Mouse (Mus musculus): ENCODE results near the gene Csrnp3.

- TF ChIP-seq CTCF (IDR thresholded peaks at IDR 0.05; ENCODE audit: low read depth, low read length) (no peak), POLR2AphosphoS5 (IDR thresholded peaks at IDR 0.05; ENCODE audit: insufficient replicate concordance, low read depth, low read length) (no peak), GATA1 (IDR thresholded peaks at IDR 0.05; ENCODE audit: borderline replicate concordance, low read length) (no peak), GATA2 (IDR thresholded peaks at IDR 0.05; ENCODE audit: borderline replicate concordance, low read depth, low read length) (no peak), TAL1 (conservative IDR thresholded peaks at IDR 0.05; ENCODE audit: low read depth, low read length) (no peak)
Measured at GRCm38 (mm10) chr2:65975383-65975782, 129.8 kb downstream of the Csrnp3 start.

Data from G1E (cell line).